ENCODE assay signal across 15 mouse cellular contexts in the genomic region with DNA sequence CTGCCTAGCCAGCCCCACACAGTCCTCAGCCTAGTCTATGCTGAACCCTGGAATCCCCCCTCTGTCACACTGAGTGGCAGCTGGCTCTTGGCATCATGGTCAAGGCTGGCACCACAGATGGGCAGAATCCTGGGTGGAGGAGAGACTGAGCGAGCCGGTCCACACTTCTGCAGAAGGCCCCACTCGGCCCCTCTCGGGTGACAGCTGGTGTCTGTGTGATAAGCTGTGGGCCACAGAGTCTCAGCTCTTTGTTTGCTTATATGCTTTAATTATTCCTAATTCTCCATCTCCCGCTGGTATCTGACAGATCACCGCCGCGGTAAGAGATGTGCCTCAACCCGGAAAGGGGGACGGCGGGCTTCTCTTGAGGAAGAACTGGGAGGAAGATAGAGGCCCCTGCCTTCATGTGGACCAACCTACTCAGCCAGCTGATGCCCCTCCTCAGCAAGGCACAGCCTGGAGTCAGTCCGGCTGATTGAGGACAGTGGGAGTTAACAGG.
DNase-seq lines count a peak whose midpoint lies in the region; ATAC-seq and TF ChIP-seq lines count a peak whose summit lies in the region.
"Had no signal": no experiment of that assay in that cellular context is flagged by ENCODE, and none has a peak within 500 bp of the region (broad histone marks: within the 10 kb centered on the region; RNA-seq: fewer than 3 reads in every experiment).

No protein-coding gene starts in this region.

- peak; percentile 19 for DNase-seq in embryo, embryonic 11 days
- DNase-seq in embryo, embryonic 10 days (ENCODE audit: low spot score): no peak
- no peak for DNase-seq in ovary, postnatal 36 days (ENCODE audit: low spot score)
- DNase-seq in stomach, postnatal 0 days (ENCODE audit: low spot score): no peak
- DNase-seq: adrenal gland, postnatal 36 days; cerebellum, adult 11 months; kidney, postnatal 10 days; thymus, postnatal 36 days had no signal

- no peaks in the 10 kb centered on the region for H3K27me3 ChIP-seq in forebrain, embryonic 13.5 days
- H3K27me3 ChIP-seq in hindbrain, embryonic 16.5 days (replicated peaks; ENCODE audit: control insufficient read depth, insufficient read depth, low read length): no peaks in the 10 kb centered on the region
- H3K27me3 ChIP-seq in neural tube, embryonic 12.5 days (replicated peaks): no peaks in the 10 kb centered on the region
- no peaks in the 10 kb centered on the region for H3K27me3 ChIP-seq in stomach, postnatal 0 days (ENCODE audit: control insufficient read depth, insufficient read depth, low read length)
- no peaks in the 10 kb centered on the region for H3K27me3 ChIP-seq in intestine, postnatal 0 days (replicated peaks; ENCODE audit: control insufficient read depth, insufficient read depth, low read length)
- H3K27me3 ChIP-seq: heart, embryonic 15.5 days had no signal

- peak; percentile 90 for ATAC-seq in forebrain, embryonic 13.5 days
- peak; percentile 80 for ATAC-seq in hindbrain, embryonic 16.5 days
- peak; percentile 41; the same call in 1 of the 2 replicates for ATAC-seq in neural tube, embryonic 12.5 days (ENCODE audit: low FRiP score, low read depth)
- ATAC-seq in stomach, postnatal 0 days (ENCODE audit: low FRiP score, low TSS enrichment): no peak
- ATAC-seq in intestine, postnatal 0 days: no peak
- ATAC-seq: inflammation-experienced regulatory T-cells, adult 6 months; lung, postnatal 0 days had no signal

- 0 out of 2 replicates have a peak overlapping the region, but pooled peaks have one; percentile 50 for H3K9ac ChIP-seq in forebrain, embryonic 13.5 days
- H3K9ac ChIP-seq in hindbrain, embryonic 16.5 days (ENCODE audit: low read depth, low read length): peak overlapping the region; percentile 43
- H3K9ac ChIP-seq in neural tube, embryonic 12.5 days: no peak overlapping the region
- no peak overlapping the region for H3K9ac ChIP-seq in stomach, postnatal 0 days (ENCODE audit: low read length)
- H3K9ac ChIP-seq in intestine, postnatal 0 days (ENCODE audit: low read depth, low read length): no peak overlapping the region
- H3K9ac ChIP-seq: heart, embryonic 15.5 days had no signal

- peaks cover 39% of the 10 kb centered on the region for H3K4me1 ChIP-seq in forebrain, embryonic 13.5 days
- peaks cover 13% of the 10 kb centered on the region for H3K4me1 ChIP-seq in hindbrain, embryonic 16.5 days (ENCODE audit: control insufficient read depth, insufficient read depth, low read depth, low read length)
- peaks cover 13% of the 10 kb centered on the region; the same call in 1 of the 2 replicates for H3K4me1 ChIP-seq in neural tube, embryonic 12.5 days
- no peaks in the 10 kb centered on the region for H3K4me1 ChIP-seq in stomach, postnatal 0 days (replicated peaks; ENCODE audit: control insufficient read depth, insufficient read depth)
- H3K4me1 ChIP-seq in intestine, postnatal 0 days (replicated peaks; ENCODE audit: control insufficient read depth, insufficient read depth, low read length): no peaks in the 10 kb centered on the region
- H3K4me1 ChIP-seq: heart, embryonic 15.5 days had no signal

- H3K36me3 ChIP-seq in forebrain, embryonic 13.5 days (ENCODE audit: poor library complexity, severe bottlenecking): no peaks in the 10 kb centered on the region
- H3K36me3 ChIP-seq in hindbrain, embryonic 16.5 days (ENCODE audit: control insufficient read depth, insufficient read depth, low read length): no peaks in the 10 kb centered on the region
- H3K36me3 ChIP-seq in neural tube, embryonic 12.5 days: no peaks in the 10 kb centered on the region
- no peaks in the 10 kb centered on the region for H3K36me3 ChIP-seq in stomach, postnatal 0 days (ENCODE audit: control insufficient read depth, insufficient read depth, low read length)
- H3K36me3 ChIP-seq in intestine, postnatal 0 days (ENCODE audit: control insufficient read depth, insufficient read depth): no peaks in the 10 kb centered on the region; the same call in 1 of the 2 replicates
- H3K36me3 ChIP-seq: heart, embryonic 15.5 days had no signal

- peak overlapping the region; percentile 95 for H3K27ac ChIP-seq in forebrain, embryonic 13.5 days
- H3K27ac ChIP-seq in hindbrain, embryonic 16.5 days (ENCODE audit: low read depth, low read length): peak overlapping the region; percentile 68
- H3K27ac ChIP-seq in neural tube, embryonic 12.5 days: peak overlapping the region; percentile 51; the same call in 1 of the 2 replicates
- H3K27ac ChIP-seq in stomach, postnatal 0 days (replicated peaks): no peak overlapping the region
- H3K27ac ChIP-seq in intestine, postnatal 0 days (ENCODE audit: low read depth, low read length): no peak overlapping the region
- H3K27ac ChIP-seq: heart, embryonic 15.5 days had no signal

- H3K9me3 ChIP-seq in forebrain, embryonic 13.5 days (replicated peaks): no peaks in the 10 kb centered on the region
- H3K9me3 ChIP-seq in hindbrain, embryonic 16.5 days (ENCODE audit: control insufficient read depth, low read length): no peaks in the 10 kb centered on the region
- no peaks in the 10 kb centered on the region for H3K9me3 ChIP-seq in neural tube, embryonic 12.5 days
- no peaks in the 10 kb centered on the region for H3K9me3 ChIP-seq in stomach, postnatal 0 days (ENCODE audit: control insufficient read depth, low read length)
- no peaks in the 10 kb centered on the region for H3K9me3 ChIP-seq in intestine, postnatal 0 days (ENCODE audit: control insufficient read depth)
- H3K9me3 ChIP-seq: heart, embryonic 15.5 days had no signal

- no peak for TF ChIP-seq EP300 in stomach, postnatal 0 days (optimal IDR thresholded peaks at IDR 0.05)

- no peak for TF ChIP-seq CTCF in stomach, postnatal 0 days (IDR thresholded peaks at IDR 0.05; ENCODE audit: low read depth)
- no peak for TF ChIP-seq CTCF in intestine, postnatal 0 days (IDR thresholded peaks at IDR 0.05; ENCODE audit: low read depth)

- peak overlapping the region; percentile 33 for H3K4me2 ChIP-seq in forebrain, embryonic 13.5 days
- no peak overlapping the region for H3K4me2 ChIP-seq in hindbrain, embryonic 16.5 days (ENCODE audit: low read length)
- no peak overlapping the region for H3K4me2 ChIP-seq in neural tube, embryonic 12.5 days (replicated peaks)
- no peak overlapping the region for H3K4me2 ChIP-seq in stomach, postnatal 0 days (replicated peaks; ENCODE audit: low read depth)
- no peak overlapping the region for H3K4me2 ChIP-seq in intestine, postnatal 0 days (replicated peaks; ENCODE audit: low read depth)
- H3K4me2 ChIP-seq: heart, embryonic 15.5 days had no signal

- H3K4me3 ChIP-seq in forebrain, embryonic 13.5 days: no peak overlapping the region
- H3K4me3 ChIP-seq in hindbrain, embryonic 16.5 days (ENCODE audit: low read length): no peak overlapping the region
- no peak overlapping the region for H3K4me3 ChIP-seq in neural tube, embryonic 12.5 days
- no peak overlapping the region for H3K4me3 ChIP-seq in stomach, postnatal 0 days (ENCODE audit: low read depth, low read length)
- no peak overlapping the region for H3K4me3 ChIP-seq in intestine, postnatal 0 days (ENCODE audit: low read depth, low read length)
- H3K4me3 ChIP-seq: heart, embryonic 15.5 days had no signal

- WGBS in forebrain, embryonic 13.5 days: 26% methylated on average over 12 of the region's 12 CpGs
- WGBS in hindbrain, embryonic 16.5 days: 45% methylated on average over 12 of the region's 12 CpGs
- WGBS in neural tube, embryonic 12.5 days: 57% methylated on average over 12 of the region's 12 CpGs
- 90% methylated on average over 12 of the region's 12 CpGs for WGBS in stomach, postnatal 0 days
- WGBS in intestine, postnatal 0 days: 79% methylated on average over 12 of the region's 12 CpGs

Comparison
In these comparisons a context has a peak if more than half of its experiments do, and no peak if none do; other contexts are left out.
1. ATAC-seq: peak in forebrain, embryonic 13.5 days (single experiment), hindbrain, embryonic 16.5 days (single experiment) and neural tube, embryonic 12.5 days (single experiment); none in stomach, postnatal 0 days (single experiment) and intestine, postnatal 0 days (single experiment).
2. H3K27ac ChIP-seq: peak in forebrain, embryonic 13.5 days (single experiment), hindbrain, embryonic 16.5 days (single experiment) and neural tube, embryonic 12.5 days (single experiment); none in stomach, postnatal 0 days (single experiment) and intestine, postnatal 0 days (single experiment).
3. H3K9ac ChIP-seq: peak in forebrain, embryonic 13.5 days (single experiment) and hindbrain, embryonic 16.5 days (single experiment); none in neural tube, embryonic 12.5 days (single experiment), stomach, postnatal 0 days (single experiment) and intestine, postnatal 0 days (single experiment).